ENCODE assay signal across 12 mouse cellular contexts in genomic region chr13:60701671-60702171, GRCm38 (mm10).
A peak's percentile ranks its signal among the peaks of the same experiment; 100 is the strongest.
DNase-seq lines count a peak whose midpoint lies in the region; ATAC-seq lines count a peak whose summit lies in the region.
"Had no signal": no experiment of that assay in that cellular context is flagged by ENCODE, and none has a peak within 500 bp of the region (broad histone marks: within the 10 kb centered on the region; RNA-seq: fewer than 3 reads in every experiment).

No protein-coding gene starts in this region.

- no peaks in the 10 kb centered on the region for H3K27me3 ChIP-seq in lung, embryonic 15.5 days
- no peaks in the 10 kb centered on the region for H3K27me3 ChIP-seq in hindbrain, embryonic 13.5 days
- H3K27me3 ChIP-seq in midbrain, embryonic 13.5 days = no peaks in the 10 kb centered on the region

- peak overlapping the region; percentile 85 for H3K27ac ChIP-seq in lung, embryonic 15.5 days
- H3K27ac ChIP-seq in hindbrain, embryonic 13.5 days = no peak overlapping the region
- H3K27ac ChIP-seq in midbrain, embryonic 13.5 days = no peak overlapping the region

- peak; percentile 79 for ATAC-seq in lung, embryonic 15.5 days (ENCODE audit: borderline replicate concordance, extremely low read depth, low FRiP score, low TSS enrichment)
- ATAC-seq in hindbrain, embryonic 13.5 days (ENCODE audit: low FRiP score) = no peak
- no peak for ATAC-seq in midbrain, embryonic 13.5 days
- ATAC-seq: forebrain, embryonic 14.5 days; inflammation-experienced regulatory T-cells, adult 6 months had no signal

- DNase-seq in heart, adult 8-10 months (ENCODE audit: low spot score) = peak; percentile 45
- DNase-seq in heart, postnatal 36 days = no peak
- peak; percentile 2 for DNase-seq in NIH3T3 (ENCODE audit: low read depth)
- peak; percentile 12 to 15 for DNase-seq in gastrocnemius, adult 8-10 months (ENCODE audit: low spot score in 2 of 2)
- no peak for DNase-seq in cerebellum, adult 8-10 months
- DNase-seq: cerebellum, adult 18-20 months; thymus, adult 18-20 months had no signal

- no peak overlapping the region for H3K4me2 ChIP-seq in lung, embryonic 15.5 days
- H3K4me2 ChIP-seq in hindbrain, embryonic 13.5 days = no peak overlapping the region
- H3K4me2 ChIP-seq in midbrain, embryonic 13.5 days (replicated peaks) = no peak overlapping the region

- H3K9me3 ChIP-seq in lung, embryonic 15.5 days = no peaks in the 10 kb centered on the region
- no peaks in the 10 kb centered on the region for H3K9me3 ChIP-seq in hindbrain, embryonic 13.5 days
- no peaks in the 10 kb centered on the region for H3K9me3 ChIP-seq in midbrain, embryonic 13.5 days

- H3K4me1 ChIP-seq in lung, embryonic 15.5 days = peaks cover 29% of the 10 kb centered on the region
- peaks cover 9% of the 10 kb centered on the region; the same call in 1 of the 2 replicates for H3K4me1 ChIP-seq in hindbrain, embryonic 13.5 days (replicated peaks)
- H3K4me1 ChIP-seq in midbrain, embryonic 13.5 days (replicated peaks) = peaks cover 2% of the 10 kb centered on the region

- 49% methylated on average over 12 of the region's 12 CpGs for WGBS in lung, embryonic 15.5 days
- 88% methylated on average over 12 of the region's 12 CpGs for WGBS in hindbrain, embryonic 13.5 days
- WGBS in midbrain, embryonic 13.5 days = 82% methylated on average over 12 of the region's 12 CpGs

- no peak overlapping the region for H3K9ac ChIP-seq in lung, embryonic 15.5 days
- no peak overlapping the region for H3K9ac ChIP-seq in hindbrain, embryonic 13.5 days
- no peak overlapping the region for H3K9ac ChIP-seq in midbrain, embryonic 13.5 days (replicated peaks)

- intact Hi-C loops in heart, postnatal 36 days (cut with DNase I) = no loop called here

- H3K36me3 ChIP-seq in lung, embryonic 15.5 days = no peaks in the 10 kb centered on the region
- peaks cover 42% of the 10 kb centered on the region for H3K36me3 ChIP-seq in hindbrain, embryonic 13.5 days
- peaks cover 32% of the 10 kb centered on the region for H3K36me3 ChIP-seq in midbrain, embryonic 13.5 days

- no peak overlapping the region for H3K4me3 ChIP-seq in lung, embryonic 15.5 days
- H3K4me3 ChIP-seq in hindbrain, embryonic 13.5 days = no peak overlapping the region
- no peak overlapping the region for H3K4me3 ChIP-seq in midbrain, embryonic 13.5 days (replicated peaks)

Comparison
In these comparisons a context has a peak if more than half of its experiments do, and no peak if none do; other contexts are left out.
1. DNase-seq: peak in heart, adult 8-10 months (single experiment), NIH3T3 (single experiment) and gastrocnemius, adult 8-10 months (2 of 2); none in heart, postnatal 36 days (0 of 2) and cerebellum, adult 8-10 months (single experiment).